Mouse (Mus musculus): Measurements from ENCODE around the gene Foxp3. TPM values are rescaled to one million over a fixed set of nuclear protein-coding genes. Genes with fewer than 3 reads are reported as not detected.

Gene Foxp3
- polyA plus RNA-seq, 1 experiment from 2014 or later, result 0.11 TPM

DNA sequence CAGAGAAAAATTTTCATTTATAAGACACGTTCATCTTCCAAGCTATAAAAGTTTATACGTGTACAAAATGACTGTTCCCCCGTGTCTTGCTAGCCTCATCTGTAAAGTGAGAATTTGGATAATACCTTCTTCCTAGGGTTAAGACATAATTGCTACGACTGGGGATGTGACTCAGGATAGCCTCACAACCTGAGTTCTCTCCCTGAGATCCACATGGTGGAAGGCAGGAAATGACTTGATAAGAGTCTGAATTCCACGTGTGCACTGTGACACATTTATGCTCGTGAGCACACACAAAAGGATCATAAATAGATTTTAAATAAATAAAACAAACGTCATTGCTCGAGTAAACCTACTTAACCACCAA, 32.1 kb downstream of the Foxp3 start:
- Histone ChIP-seq H3K4me3 (ENCODE audit: low read depth, low read length) (no peak overlapping the region), H3K4me1 (ENCODE audit: control insufficient read depth, insufficient read depth, low read length) (peaks cover 3% of the 10 kb centered on the region; the same call in 1 of the 2 replicates), H3K4me2 (ENCODE audit: low read depth, low read length) (no peak overlapping the region), H3K36me3 (ENCODE audit: control insufficient read depth, insufficient read depth, low read length) (no peaks in the 10 kb centered on the region), H3K9ac (replicated peaks; ENCODE audit: low read depth, low read length) (no peak overlapping the region), H3K27me3 (ENCODE audit: control insufficient read depth, insufficient read depth, low read length) (no peaks in the 10 kb centered on the region), H3K9me3 (ENCODE audit: control insufficient read depth, low read length) (no peaks in the 10 kb centered on the region), H3K27ac (ENCODE audit: low read depth, low read length) (no peak overlapping the region)
- ATAC-seq (ENCODE audit: low read depth), result peak; percentile 35; the same call in 1 of the 2 replicates
- 46% methylated on average over 8 of the region's 8 CpGs for WGBS

DNA sequence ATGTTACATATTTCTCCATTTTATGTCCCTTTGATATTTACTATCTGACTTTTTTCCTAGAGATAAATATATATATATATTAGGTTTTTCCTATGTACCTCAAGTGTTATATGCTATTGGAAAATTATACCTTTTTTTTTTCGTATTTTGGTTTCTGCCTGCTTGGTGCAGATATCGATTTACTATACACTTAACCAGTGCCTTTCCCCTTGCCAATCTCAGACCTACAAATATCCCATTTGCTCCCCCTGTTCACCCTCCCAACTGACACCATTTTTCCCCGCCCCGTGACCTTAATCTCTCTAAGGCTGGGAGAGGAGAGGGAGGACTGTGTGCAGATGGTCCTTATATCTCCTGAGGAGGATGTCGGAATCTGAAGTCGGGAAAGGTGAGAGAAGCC, 33.3 kb downstream of the Foxp3 start, which contains the start of gene Cacna1f:
Gene Cacna1f, plus strand, starts transcription at position 301 of the 400 bp plus-strand sequence.
- H3K27me3 ChIP-seq (ENCODE audit: control insufficient read depth, insufficient read depth, low read length), result no peaks in the 10 kb centered on the region
- no peak within 1 kb of the TSS for H3K4me3 ChIP-seq (ENCODE audit: low read depth, low read length)
- H3K9me3 ChIP-seq (ENCODE audit: control insufficient read depth, low read length), result no peaks in the 10 kb centered on the region
- 74% methylated on average over 6 of the region's 6 CpGs for WGBS
- ATAC-seq (ENCODE audit: low read depth), result no peak
- peaks cover 3% of the 10 kb centered on the region; the same call in 1 of the 2 replicates for H3K4me1 ChIP-seq (ENCODE audit: control insufficient read depth, insufficient read depth, low read length)
- no peak within 1 kb of the TSS for H3K27ac ChIP-seq (ENCODE audit: low read depth, low read length)
- H3K4me2 ChIP-seq (ENCODE audit: low read depth, low read length), result no peak within 1 kb of the TSS
- H3K36me3 ChIP-seq (ENCODE audit: control insufficient read depth, insufficient read depth, low read length), result no peaks in the 10 kb centered on the region
- no peak within 1 kb of the TSS for H3K9ac ChIP-seq (replicated peaks; ENCODE audit: low read depth, low read length)

DNA sequence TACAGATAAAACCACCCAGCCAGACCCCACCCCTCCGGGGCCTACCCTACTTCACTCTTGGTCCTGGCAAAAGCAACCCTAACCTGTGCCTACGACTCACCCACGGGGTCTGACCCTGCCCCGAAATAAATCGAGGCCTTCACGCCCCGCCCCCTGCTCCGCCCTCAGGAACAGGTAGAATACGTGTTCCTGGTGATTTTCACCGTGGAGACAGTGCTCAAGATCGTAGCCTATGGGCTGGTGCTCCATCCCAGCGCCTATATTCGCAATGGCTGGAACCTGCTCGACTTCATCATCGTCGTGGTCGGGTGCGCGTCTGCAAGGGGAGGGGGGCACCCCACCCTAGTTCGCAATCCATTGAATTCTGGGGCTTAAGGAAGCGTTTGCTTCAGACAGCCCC, 36.6 kb downstream of the Foxp3 start:
- Histone ChIP-seq H3K36me3 (ENCODE audit: control insufficient read depth, insufficient read depth, low read length) (no peaks in the 10 kb centered on the region), H3K4me2 (ENCODE audit: low read depth, low read length) (peak overlapping the region; percentile 55), H3K27me3 (ENCODE audit: control insufficient read depth, insufficient read depth, low read length) (no peaks in the 10 kb centered on the region), H3K9ac (replicated peaks; ENCODE audit: low read depth, low read length) (peak overlapping the region; percentile 48; the same call in 1 of the 2 replicates), H3K27ac (ENCODE audit: low read depth, low read length) (no peak overlapping the region), H3K4me3 (ENCODE audit: low read depth, low read length) (peak overlapping the region; percentile 34), H3K4me1 (ENCODE audit: control insufficient read depth, insufficient read depth, low read length) (no peaks in the 10 kb centered on the region), H3K9me3 (ENCODE audit: control insufficient read depth, low read length) (no peaks in the 10 kb centered on the region)
- 21% methylated on average over 21 of the region's 21 CpGs for WGBS
- ATAC-seq (ENCODE audit: low read depth), result peak; percentile 18; the same call in 1 of the 2 replicates

DNA sequence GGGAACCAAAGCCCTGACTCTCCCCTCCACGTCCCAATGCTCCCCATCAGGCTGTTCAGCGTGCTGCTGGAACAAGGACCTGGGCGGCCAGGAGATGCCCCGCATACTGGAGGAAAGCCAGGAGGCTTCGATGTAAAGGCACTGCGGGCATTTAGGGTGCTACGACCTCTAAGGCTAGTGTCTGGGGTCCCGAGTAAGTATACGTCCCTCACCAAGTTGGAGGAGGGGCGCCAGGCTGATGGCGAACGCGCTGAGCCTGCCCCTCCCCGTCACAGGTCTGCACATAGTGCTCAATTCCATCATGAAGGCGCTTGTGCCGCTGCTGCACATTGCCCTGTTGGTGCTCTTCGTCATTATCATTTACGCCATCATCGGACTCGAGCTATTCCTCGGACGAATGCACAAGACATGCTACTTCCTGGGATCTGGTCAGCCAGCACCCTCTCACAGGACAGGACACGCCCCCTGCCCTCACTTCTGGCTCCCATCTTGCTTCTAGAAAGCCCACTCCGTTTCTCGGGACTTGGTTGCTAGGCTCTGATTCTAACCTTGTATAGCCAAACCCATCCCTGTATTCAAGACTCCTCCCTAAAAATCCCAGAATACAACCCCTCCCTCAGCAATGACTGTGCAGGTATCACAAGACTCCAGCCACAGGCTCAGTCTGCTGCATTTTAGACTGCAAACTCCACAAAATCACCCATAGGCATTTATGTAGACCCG, 37.3 kb downstream of the Foxp3 start:
- Histone ChIP-seq H3K27me3 (ENCODE audit: control insufficient read depth, insufficient read depth, low read length) (no peaks in the 10 kb centered on the region), H3K4me3 (ENCODE audit: low read depth, low read length) (peak overlapping the region; percentile 34), H3K27ac (ENCODE audit: low read depth, low read length) (no peak overlapping the region), H3K9ac (replicated peaks; ENCODE audit: low read depth, low read length) (peak overlapping the region; percentile 48; the same call in 1 of the 2 replicates), H3K4me1 (ENCODE audit: control insufficient read depth, insufficient read depth, low read length) (no peaks in the 10 kb centered on the region), H3K4me2 (ENCODE audit: low read depth, low read length) (peak overlapping the region; percentile 55), H3K9me3 (ENCODE audit: control insufficient read depth, low read length) (no peaks in the 10 kb centered on the region), H3K36me3 (ENCODE audit: control insufficient read depth, insufficient read depth, low read length) (no peaks in the 10 kb centered on the region)
- ATAC-seq (ENCODE audit: low read depth), result peak; percentile 73
- WGBS, result 26% methylated on average over 26 of the region's 26 CpGs

DNA sequence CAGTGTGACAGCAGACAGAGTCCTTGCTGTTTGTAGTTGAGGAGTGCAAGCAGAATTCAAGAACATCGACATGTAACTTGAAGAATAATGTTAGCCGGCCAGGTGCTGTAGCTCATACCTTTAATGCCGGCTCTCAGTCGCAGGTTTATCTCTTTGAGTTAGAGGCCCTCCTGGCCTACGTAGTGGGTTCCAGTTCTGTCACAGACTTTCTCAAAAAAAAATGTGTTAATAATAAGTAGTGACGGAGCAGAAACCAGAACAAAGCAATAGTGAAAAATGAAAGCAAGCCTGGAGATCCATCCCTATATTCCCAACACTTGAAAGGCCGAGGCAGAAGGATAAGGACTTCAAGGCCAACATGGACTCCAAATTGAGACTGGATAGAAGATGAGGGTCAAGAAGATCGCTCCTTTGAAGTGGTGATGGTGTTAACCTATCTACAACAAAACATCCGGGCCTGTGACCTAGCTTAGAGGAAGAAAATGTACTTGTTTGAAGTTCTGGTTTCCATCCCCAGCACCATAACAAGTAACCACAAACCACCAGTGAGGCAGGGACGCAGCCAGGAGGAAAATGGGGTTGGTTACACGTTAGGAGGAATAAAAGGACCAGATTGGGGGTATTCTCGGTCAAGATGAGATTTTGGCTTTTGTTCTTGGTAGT, 44.6 kb downstream of the Foxp3 start:
- no peak for ATAC-seq (ENCODE audit: low read depth)
- Histone ChIP-seq H3K4me3 (ENCODE audit: low read depth, low read length) (no peak overlapping the region), H3K4me2 (ENCODE audit: low read depth, low read length) (no peak overlapping the region), H3K36me3 (ENCODE audit: control insufficient read depth, insufficient read depth, low read length) (no peaks in the 10 kb centered on the region), H3K9me3 (ENCODE audit: control insufficient read depth, low read length) (no peaks in the 10 kb centered on the region), H3K4me1 (ENCODE audit: control insufficient read depth, insufficient read depth, low read length) (no peaks in the 10 kb centered on the region), H3K27me3 (ENCODE audit: control insufficient read depth, insufficient read depth, low read length) (no peaks in the 10 kb centered on the region), H3K9ac (replicated peaks; ENCODE audit: low read depth, low read length) (no peak overlapping the region), H3K27ac (ENCODE audit: low read depth, low read length) (no peak overlapping the region)
- 80% methylated on average over 12 of the region's 12 CpGs for WGBS

DNA sequence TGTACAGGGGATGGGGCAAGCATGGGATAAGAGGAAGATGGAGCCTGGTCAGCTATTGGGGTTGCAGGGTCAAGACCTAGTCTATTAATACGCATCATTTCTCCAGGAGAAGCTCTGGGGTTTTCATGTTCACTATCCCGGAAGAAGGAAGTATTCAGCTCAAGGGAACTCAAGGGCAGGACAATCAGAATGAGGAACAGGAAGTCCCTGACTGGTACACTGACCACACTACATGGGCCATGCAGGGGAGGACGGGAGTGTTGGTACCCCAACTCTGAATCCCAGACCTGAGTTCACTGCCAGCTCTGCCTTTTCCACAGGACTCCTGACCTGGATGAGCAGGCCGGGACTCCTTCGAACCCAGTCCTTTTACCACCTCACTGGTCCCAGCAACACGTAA, 59.1 kb downstream of the Foxp3 start:
- 87% methylated on average over 6 of the region's 6 CpGs for WGBS
- Histone ChIP-seq H3K36me3 (ENCODE audit: control insufficient read depth, insufficient read depth, low read length) (no peaks in the 10 kb centered on the region), H3K4me1 (ENCODE audit: control insufficient read depth, insufficient read depth, low read length) (no peaks in the 10 kb centered on the region), H3K9me3 (ENCODE audit: control insufficient read depth, low read length) (no peaks in the 10 kb centered on the region), H3K27ac (ENCODE audit: low read depth, low read length) (no peak overlapping the region), H3K4me2 (ENCODE audit: low read depth, low read length) (no peak overlapping the region), H3K9ac (replicated peaks; ENCODE audit: low read depth, low read length) (no peak overlapping the region), H3K4me3 (ENCODE audit: low read depth, low read length) (no peak overlapping the region), H3K27me3 (ENCODE audit: control insufficient read depth, insufficient read depth, low read length) (no peaks in the 10 kb centered on the region)
- ATAC-seq (ENCODE audit: low read depth), result no peak

DNA sequence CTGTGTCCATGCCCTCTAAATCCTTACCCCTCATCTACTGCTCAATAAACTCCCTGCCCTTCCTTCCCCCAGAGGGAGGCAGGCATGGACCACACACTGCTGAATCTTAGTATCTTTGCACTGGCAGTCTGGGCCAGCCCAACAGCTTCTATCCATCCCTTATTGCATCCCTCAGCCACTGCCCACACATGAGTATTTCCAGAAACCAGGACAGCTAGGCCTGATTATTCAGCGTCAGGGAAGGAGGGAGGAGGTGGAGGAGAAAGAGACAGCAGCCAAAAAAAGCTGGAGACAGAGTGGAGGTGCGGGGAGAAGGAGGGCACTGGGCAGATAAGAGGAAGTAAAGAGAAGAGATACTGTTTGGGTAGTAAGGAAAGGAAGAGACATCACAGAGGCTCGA, 61.7 kb downstream of the Foxp3 start:
- Histone ChIP-seq H3K4me1 (ENCODE audit: control insufficient read depth, insufficient read depth, low read length) (no peaks in the 10 kb centered on the region), H3K9me3 (ENCODE audit: control insufficient read depth, low read length) (no peaks in the 10 kb centered on the region), H3K4me2 (ENCODE audit: low read depth, low read length) (no peak overlapping the region), H3K27me3 (ENCODE audit: control insufficient read depth, insufficient read depth, low read length) (no peaks in the 10 kb centered on the region), H3K9ac (replicated peaks; ENCODE audit: low read depth, low read length) (no peak overlapping the region), H3K27ac (ENCODE audit: low read depth, low read length) (no peak overlapping the region), H3K36me3 (ENCODE audit: control insufficient read depth, insufficient read depth, low read length) (no peaks in the 10 kb centered on the region), H3K4me3 (ENCODE audit: low read depth, low read length) (no peak overlapping the region)
- ATAC-seq (ENCODE audit: low read depth), result no peak
- 82% methylated on average over 3 of the region's 3 CpGs for WGBS

DNA sequence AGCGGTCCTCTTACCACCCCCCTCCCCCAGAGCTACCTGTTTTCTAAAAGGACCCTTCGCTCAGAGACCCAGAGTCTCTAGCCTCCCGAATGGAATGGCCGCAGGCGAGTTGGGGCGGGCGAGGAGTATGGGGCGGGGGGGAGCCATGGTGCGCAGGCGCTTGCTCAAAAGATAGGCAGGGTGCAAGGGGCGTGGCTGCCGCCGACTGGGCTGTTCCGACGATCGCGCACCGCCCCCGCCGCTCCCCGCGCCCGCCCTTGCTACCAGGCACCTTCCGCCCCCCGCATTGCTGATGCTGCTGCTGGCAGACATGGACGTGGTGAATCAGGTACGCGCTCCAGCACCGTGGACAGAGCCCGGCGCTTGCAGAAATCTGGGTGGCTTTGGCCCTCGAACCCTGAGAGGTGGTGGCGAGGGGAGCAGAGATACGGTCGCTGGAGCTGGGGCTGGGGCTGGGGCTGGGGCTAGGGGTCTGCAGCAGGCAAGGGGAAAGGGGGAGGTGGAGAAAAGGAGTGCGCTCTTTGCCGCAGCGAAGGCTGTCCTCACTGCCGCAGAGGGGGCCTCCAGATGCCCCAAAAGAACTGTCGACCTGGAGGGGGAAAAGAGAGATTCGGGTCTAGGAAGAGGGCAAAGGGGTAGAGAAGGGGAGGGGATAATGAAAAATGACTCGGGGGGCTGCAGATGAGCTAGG, 65.1 kb downstream of the Foxp3 start, which contains the start of gene Syp:
Gene Syp, plus strand, starts transcription at position 71 of the 691 bp plus-strand sequence.
- Histone ChIP-seq H3K4me2 (ENCODE audit: low read depth, low read length) (peak within 1 kb of the TSS; percentile 57), H3K9me3 (ENCODE audit: control insufficient read depth, low read length) (no peaks in the 10 kb centered on the region), H3K4me3 (ENCODE audit: low read depth, low read length) (peak within 1 kb of the TSS; percentile 44), H3K4me1 (ENCODE audit: control insufficient read depth, insufficient read depth, low read length) (no peaks in the 10 kb centered on the region), H3K27me3 (ENCODE audit: control insufficient read depth, insufficient read depth, low read length) (no peaks in the 10 kb centered on the region), H3K27ac (ENCODE audit: low read depth, low read length) (peak within 1 kb of the TSS; percentile 72), H3K9ac (replicated peaks; ENCODE audit: low read depth, low read length) (peak within 1 kb of the TSS; percentile 65), H3K36me3 (ENCODE audit: control insufficient read depth, insufficient read depth, low read length) (no peaks in the 10 kb centered on the region)
- 14% methylated on average over 20 of the region's 42 CpGs for WGBS
- peak; percentile 84 for ATAC-seq (ENCODE audit: low read depth)
